Mouse (Mus musculus) bone marrow, adult 2 months (tissue): ENCODE measurements around the gene Tmem167b. TPM values are rescaled to one million over a fixed set of nuclear protein-coding genes. Genes with fewer than 3 reads are reported as not detected.

Experiments
- H3K27ac ChIP-seq: fragments of 200-500 bp; 2 replicates; pipeline ENCODE4 v1.5.1; 2012; ENCODE audit warnings: low read depth, mild to moderate bottlenecking, control low read depth, inconsistent platforms, low read length; ENCODE audit not compliant: control insufficient read depth, poor library complexity, insufficient read depth
- H3K4me1 ChIP-seq: fragments of 200-500 bp; 2 replicates; pipeline ENCODE4 v1.6.1; 2011; ENCODE audit warnings: low read length; ENCODE audit not compliant: control insufficient read depth, insufficient read depth
- H3K4me3 ChIP-seq: fragments of 200-500 bp; replicated peaks from 2 replicates; pipeline ENCODE3; 2011; ENCODE audit warnings: mild to moderate bottlenecking, low read depth, low read length, control low read depth; ENCODE audit not compliant: control insufficient read depth
- CTCF ChIP-seq: fragments of 200-500 bp; IDR thresholded peaks from 2 replicates; pipeline ENCODE4 v1.5.1; 2011; ENCODE audit warnings: low read length, control low read depth; ENCODE audit not compliant: control insufficient read depth, insufficient read depth
- POLR2A ChIP-seq: fragments of 200-500 bp; IDR thresholded peaks from 2 replicates; pipeline ENCODE4 v1.6.1; 2011; ENCODE audit warnings: low read depth, mild to moderate bottlenecking, control low read depth, low read length, borderline replicate concordance; ENCODE audit not compliant: control insufficient read depth
- WGBS: fragments of 180-500 bp; shearing (Covaris S2); methylation state at CpG from one replicate; pipeline ENCODE4 v1.1.7; 2018; 5-methylcytosine and 5-hydroxymethylcytosine counted together
- polyA plus RNA-seq: library from polyadenylated mRNA; stranded (reverse); fragments of >200 nt; gene quantifications from 2 replicates; pipeline ENCODE4 v1.2.4, GENCODE M21; 2011; ENCODE audit warnings: low replicate concordance; ENCODE audit not compliant: missing spikeins, insufficient read depth, insufficient read length

The Tmem167b gene
- 17.3 and 20.8 TPM in 2 replicates for polyA plus RNA-seq

DNA sequence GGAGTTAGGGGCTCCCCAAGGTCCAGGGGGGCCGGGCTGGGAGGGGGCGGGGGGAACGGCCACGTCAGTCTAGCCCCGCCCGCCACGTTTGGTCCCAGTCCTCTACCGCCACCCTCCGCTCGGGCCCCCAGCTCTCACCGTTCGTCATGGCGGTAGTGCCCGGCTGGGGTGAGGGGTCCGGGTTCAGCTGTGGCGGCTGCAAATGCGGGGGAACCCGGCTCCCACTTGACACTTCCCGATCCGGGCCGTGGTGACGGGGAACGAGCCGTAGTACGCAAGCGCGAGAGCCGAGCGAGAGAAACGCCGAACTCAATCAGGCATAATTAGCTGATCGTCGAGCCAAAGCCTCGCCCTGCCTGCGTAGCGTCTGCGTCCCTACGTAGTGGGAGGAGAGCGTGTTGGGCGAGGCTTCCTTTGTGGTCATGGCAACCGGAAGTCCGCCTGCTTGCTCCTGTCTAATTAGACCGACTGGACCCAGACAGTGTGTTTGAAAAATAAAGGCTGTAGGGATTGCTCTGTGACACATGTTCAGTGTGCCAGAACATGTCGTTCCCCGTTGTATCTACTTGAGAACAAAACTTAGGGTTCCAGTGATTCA lies at the start of gene Tmem167b:
Tmem167b (minus strand) TSS at position 334 of the 598 bp plus-strand sequence.
- TF ChIP-seq POLR2A (peak; percentile 90), CTCF (no peak)
- peak within 1 kb of the TSS; percentile 77 for H3K4me3 ChIP-seq
- under 1% methylated on average over 45 of the region's 45 CpGs for WGBS
- H3K27ac ChIP-seq: peak within 1 kb of the TSS; percentile 92
- no peaks in the 10 kb centered on the region; the same call in 1 of the 2 replicates for H3K4me1 ChIP-seq

DNA sequence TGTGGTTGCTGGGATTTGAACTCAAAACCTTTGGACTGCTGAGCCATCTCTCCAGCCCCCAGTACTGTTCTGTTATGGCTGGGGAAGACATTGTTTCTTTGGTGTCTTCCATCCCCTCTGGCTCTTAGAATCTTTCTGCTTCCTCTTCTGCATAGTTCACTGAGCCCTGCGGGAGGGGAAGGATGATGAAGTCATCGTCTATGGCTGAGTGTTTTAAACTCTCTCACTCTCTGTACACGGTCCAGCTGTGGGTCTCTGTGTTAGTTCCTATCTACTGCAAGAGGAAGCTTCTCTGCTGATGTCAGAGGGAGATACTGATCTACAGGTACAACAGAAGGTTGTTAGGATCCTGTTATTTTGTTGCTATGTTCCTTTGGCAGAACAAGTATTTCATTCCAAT lies 46.6 kb upstream of the Tmem167b start:
- Histone ChIP-seq H3K4me1 (no peaks in the 10 kb centered on the region), H3K27ac (no peak overlapping the region), H3K4me3 (no peak overlapping the region)
- TF ChIP-seq POLR2A (no peak), CTCF (no peak)
- WGBS: 4% methylated on average over 3 of the region's 3 CpGs

DNA sequence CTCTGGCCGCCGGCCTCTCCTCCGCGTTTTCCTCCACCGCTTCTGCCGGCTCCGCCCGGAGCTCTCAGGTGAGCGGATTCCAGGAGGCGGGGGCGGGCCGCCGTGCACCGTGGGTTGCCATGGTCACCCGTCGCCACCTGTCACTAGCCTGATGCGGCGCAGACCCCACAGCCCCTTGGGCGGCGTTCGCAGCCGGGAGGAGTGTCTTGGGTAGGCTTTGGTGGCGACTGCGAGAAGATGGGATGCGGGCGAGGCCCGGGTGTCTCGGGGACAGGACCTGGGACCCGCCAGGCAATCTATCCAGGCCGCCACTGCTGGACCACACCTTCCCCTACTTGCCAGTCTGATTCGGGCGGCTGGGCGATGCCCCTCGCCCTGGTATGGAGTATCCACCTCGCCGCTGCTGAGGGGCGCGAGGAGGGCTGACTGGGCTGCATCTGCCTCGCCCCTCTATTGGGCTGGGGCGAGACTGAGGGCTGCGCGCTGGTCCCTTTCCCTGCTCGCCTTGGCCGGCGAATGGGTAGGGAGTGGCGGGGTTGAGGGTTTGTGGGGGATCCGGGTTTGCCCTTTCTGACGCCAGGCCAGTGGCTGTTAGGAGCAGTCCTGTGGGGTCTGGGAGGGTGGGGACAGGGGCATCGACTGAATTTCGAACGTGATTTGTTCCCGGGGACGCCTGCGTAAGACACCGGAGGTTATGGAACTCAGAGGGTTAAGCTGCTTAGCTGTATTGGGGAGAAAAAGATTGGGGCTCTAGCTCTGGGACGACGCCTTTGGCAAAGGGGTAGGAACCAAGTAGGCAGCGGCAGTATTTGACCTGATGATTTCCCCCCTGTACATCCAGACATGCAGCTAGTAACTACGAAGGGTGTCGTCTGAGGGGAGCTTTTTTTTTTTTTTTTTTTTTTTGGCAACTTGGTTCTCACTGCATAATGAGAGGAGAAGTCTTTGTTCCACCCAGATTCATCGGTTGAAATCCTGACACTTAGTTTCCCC lies 29.6 kb upstream of the Tmem167b start:
- Histone ChIP-seq H3K4me1 (no peaks in the 10 kb centered on the region), H3K27ac (peak overlapping the region; percentile 77), H3K4me3 (peak overlapping the region; percentile 93)
- no peak for TF ChIP-seq POLR2A
- no peak for TF ChIP-seq CTCF
- WGBS: under 1% methylated on average over 61 of the region's 61 CpGs

DNA sequence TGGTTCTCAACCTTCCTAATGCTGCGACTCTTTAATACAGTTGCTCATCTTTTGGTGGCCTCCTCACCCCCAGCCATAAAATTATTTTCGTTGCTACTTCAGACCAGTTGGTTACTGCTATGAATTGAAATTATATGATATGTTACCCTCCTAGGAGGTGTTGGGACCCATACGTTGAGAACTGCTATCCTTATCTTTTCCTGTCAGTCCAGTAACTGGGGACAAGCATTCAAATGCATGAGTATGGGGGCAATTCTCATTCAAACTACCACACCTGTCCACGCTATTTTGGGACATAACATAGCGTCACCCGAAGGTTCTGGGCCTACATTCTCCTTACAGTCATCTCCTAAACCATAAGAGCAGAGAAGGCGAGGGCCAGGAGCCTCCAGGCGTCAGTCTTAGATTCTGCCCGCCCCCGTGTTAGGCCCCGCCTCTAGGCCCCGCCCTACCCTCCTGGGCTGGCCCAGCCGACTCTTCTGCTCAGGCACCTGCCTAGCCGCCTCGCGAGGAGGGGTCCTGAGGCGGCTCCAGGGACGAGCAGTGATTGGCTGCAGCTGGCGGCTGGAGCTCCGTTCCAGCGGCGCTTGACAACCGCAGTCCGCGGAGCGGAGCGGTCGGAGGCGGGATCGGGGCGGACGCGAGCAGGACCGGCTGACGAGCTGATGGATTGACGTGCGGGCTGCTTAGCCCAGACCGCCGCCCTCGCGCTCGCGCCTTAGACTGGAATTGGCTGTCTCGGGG lies 28.7 kb upstream of the Tmem167b start, which contains the start of gene Wdr47:
Wdr47 (plus strand) TSS at position 494 of the 744 bp plus-strand sequence.
- TF ChIP-seq POLR2A (peak; percentile 73; the same call in 1 of the 2 replicates), CTCF (no peak)
- peak within 1 kb of the TSS; percentile 93 for H3K4me3 ChIP-seq
- WGBS: 3% methylated on average over 44 of the region's 44 CpGs
- no peaks in the 10 kb centered on the region for H3K4me1 ChIP-seq
- peak within 1 kb of the TSS; percentile 77 for H3K27ac ChIP-seq

DNA sequence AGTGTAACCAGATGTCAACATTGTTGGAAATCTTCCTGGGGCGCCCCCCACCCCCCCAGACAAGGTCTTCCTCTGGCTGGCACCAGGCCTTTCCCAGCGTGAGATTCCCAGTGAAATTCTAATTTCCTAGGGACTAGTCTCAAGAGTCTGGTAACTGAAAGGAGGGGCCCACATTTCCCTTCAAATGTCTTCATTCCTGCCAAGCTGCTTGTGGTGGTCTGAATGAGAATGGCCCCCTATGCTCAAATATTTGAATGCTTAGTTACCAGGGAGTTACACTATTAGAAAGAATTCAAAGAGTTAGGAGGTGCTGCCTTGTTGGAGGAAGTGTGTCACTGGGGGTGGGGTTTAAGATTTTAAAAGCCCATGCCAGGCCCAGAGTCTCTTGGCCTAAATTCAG lies 26.2 kb upstream of the Tmem167b start:
- H3K4me1 ChIP-seq: peaks cover 1% of the 10 kb centered on the region; the same call in 1 of the 2 replicates
- WGBS: 81% methylated on average over 2 of the region's 2 CpGs
- no peak overlapping the region for H3K4me3 ChIP-seq
- H3K27ac ChIP-seq: no peak overlapping the region
- TF ChIP-seq POLR2A (no peak), CTCF (no peak)

DNA sequence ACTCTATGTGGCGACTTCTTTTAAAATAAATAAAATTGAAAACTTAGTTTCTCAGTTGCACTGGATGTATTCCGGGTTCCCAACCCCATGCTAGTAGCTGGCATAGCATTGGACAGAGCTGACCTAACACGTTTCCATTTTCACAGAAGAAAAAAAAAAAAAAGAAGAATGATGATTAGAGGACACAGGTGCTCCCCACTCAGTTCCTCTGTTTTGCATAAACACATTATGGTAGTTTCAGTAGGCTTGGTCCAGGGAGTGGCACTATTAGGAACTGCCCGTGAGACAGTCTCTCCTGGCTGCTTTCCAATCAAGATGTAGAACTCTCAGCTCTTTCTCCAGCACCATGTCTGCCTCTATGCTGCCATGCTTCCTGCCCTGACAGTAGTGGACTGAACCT lies 22.3 kb upstream of the Tmem167b start:
- TF ChIP-seq CTCF (no peak), POLR2A (no peak)
- 58% methylated on average over 4 of the region's 4 CpGs for WGBS
- peaks cover 1% of the 10 kb centered on the region; the same call in 1 of the 2 replicates for H3K4me1 ChIP-seq
- H3K27ac ChIP-seq: no peak overlapping the region
- H3K4me3 ChIP-seq: no peak overlapping the region

DNA sequence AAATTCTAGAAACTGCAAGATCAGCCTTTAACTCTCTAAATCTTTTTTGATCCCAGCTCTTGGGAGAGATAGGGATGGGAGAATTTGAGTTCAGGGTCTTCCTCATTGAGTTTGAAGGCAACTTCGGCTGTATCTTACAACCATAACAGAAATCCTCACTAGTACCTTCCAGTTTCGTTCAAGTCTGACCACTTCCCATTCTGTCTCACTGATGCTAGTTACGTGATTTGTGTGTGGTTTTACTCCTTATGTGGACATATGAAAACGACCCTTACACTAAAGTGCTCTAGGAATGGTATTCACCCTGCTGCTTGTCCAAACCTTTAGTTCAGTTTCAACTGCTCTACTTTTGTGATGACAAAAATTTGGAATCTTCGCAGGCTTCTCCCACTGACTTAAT lies 11.8 kb upstream of the Tmem167b start:
- Histone ChIP-seq H3K4me1 (peaks cover 2% of the 10 kb centered on the region; the same call in 1 of the 2 replicates), H3K4me3 (no peak overlapping the region), H3K27ac (no peak overlapping the region)
- 31% methylated on average over 5 of the region's 5 CpGs for WGBS
- TF ChIP-seq CTCF (no peak), POLR2A (no peak)

DNA sequence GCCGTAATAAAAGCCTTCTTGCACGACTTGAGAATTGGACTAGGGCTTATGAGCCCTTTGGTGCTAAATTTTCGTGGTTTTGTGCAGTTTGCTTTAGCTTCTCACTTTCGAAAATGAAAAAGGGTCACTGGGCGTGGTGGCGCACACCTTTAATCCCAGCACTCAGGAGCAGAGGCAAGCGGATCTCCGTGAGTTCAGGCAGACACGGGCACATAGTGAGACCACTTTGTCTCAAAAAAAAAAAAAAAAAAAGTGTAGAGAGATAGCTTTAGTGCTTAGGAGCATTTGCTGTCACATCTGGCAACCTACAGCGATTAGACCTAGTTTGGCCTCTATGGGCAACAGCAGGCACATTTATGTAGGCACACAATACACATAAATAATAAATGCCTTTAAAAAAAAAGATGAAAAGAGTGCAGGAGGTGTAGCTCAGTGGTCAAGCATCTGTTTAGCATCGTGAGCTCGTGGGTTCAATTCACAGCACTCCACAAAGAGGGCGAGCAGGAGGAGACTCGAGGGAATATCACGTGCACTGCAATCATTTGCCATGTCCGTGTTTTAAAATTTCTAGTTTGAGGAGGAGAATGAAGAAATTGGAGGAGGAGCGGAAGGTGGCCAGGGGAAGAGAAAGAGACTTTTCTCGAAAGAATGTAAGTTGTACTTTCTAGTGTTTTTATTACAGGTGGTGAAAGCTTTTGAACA lies 10.2 kb upstream of the Tmem167b start:
- H3K4me1 ChIP-seq: peaks cover 2% of the 10 kb centered on the region; the same call in 1 of the 2 replicates
- H3K4me3 ChIP-seq: peak overlapping the region; percentile 96
- no peak overlapping the region for H3K27ac ChIP-seq
- TF ChIP-seq CTCF: no peak
- TF ChIP-seq POLR2A: no peak
- WGBS: 30% methylated on average over 18 of the region's 18 CpGs
